Mouse (Mus musculus): ENCODE results near the gene Rad54l. TPM values are rescaled to one million over a fixed set of nuclear protein-coding genes. Genes with fewer than 3 reads are reported as not detected.

Gene Rad54l
- polyA plus RNA-seq, 1 experiment from 2014 or later = 46.5 TPM

DNA sequence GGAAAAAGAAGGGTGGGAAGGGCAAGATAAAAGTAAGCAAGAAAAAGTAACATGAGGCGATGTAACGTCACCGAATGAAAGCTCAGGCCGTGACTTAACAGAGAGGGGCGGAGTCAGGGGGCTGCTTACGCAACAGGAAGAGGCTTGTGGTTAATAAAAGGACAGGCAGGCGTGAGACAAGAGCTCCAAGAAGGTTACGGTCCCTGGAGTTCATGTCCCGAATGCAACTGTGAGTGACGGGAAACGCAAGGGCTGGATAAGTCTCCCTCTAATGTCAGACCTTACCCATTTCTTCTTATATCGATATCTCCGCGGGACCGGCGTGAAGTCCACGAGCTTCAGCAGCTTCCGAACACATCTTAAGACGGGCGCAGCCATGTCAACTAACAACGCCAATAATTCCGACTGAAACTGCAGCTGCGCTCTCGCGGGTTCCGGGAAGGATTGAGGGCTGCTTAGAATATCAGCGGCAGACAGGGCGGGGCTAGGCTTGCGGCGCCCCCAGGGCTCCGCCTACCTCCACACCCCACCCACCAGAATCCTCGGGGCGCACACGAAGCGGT is 70.0 kb downstream of the Rad54l start, which contains the start of gene Nsun4:
TSS of gene Nsun4 (minus strand) at position 478 of the 563 bp plus-strand sequence.
- Histone ChIP-seq H3K36me3 (peaks cover 5% of the 10 kb centered on the region; the same call in 1 of the 2 replicates), H3K27me3 (no peaks in the 10 kb centered on the region), H3K9ac (replicated peaks) (peak within 1 kb of the TSS; percentile 63), H3K4me2 (replicated peaks) (peak within 1 kb of the TSS; percentile 87), H3K4me1 (peaks cover 11% of the 10 kb centered on the region), H3K9me3 (no peaks in the 10 kb centered on the region), H3K27ac (replicated peaks) (peak within 1 kb of the TSS; percentile 89), H3K4me3 (peak within 1 kb of the TSS; percentile 55)
- peak; percentile 96 for ATAC-seq (ENCODE audit: low FRiP score, low read depth)
- under 1% methylated on average over 35 of the region's 35 CpGs for WGBS

- peak overlapping the region; percentile 63 for H3K9ac ChIP-seq (replicated peaks)
- 12% methylated on average over 22 of the region's 22 CpGs for WGBS
- ATAC-seq (ENCODE audit: low FRiP score, low read depth) = peak; percentile 55
- H3K4me3 ChIP-seq = peak overlapping the region; percentile 55
- peak overlapping the region; percentile 87 for H3K4me2 ChIP-seq (replicated peaks)
- no peaks in the 10 kb centered on the region for H3K27me3 ChIP-seq
- H3K4me1 ChIP-seq = peaks cover 11% of the 10 kb centered on the region
- no peaks in the 10 kb centered on the region for H3K9me3 ChIP-seq
- peak overlapping the region; percentile 89 for H3K27ac ChIP-seq (replicated peaks)
- H3K36me3 ChIP-seq = peaks cover 9% of the 10 kb centered on the region
These were observed 70.8 kb downstream of the Rad54l start for GRCm38 (mm10) chr4:116052526-116053293.

DNA sequence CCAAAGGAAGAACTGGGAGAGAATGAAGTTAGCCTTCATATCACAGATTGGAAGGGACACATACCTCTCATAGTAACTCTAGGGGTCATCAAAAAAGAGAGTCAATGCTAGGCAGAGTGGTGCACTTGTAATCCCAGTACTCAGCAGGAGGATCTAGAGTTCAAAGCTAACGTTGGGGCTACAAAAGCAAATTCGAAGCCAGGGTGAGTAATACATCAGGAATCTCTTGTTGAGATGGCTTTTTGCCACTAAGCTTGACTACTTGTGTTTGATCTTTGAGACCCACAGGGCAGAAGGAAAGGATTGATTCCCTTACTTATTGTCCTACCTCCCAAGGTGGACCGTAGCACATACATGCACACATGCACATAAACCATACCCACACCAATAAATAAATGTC is 74.3 kb downstream of the Rad54l start:
- Histone ChIP-seq H3K4me1 (peaks cover 11% of the 10 kb centered on the region), H3K4me3 (no peak overlapping the region), H3K27ac (replicated peaks) (no peak overlapping the region), H3K9me3 (no peaks in the 10 kb centered on the region), H3K9ac (replicated peaks) (no peak overlapping the region), H3K4me2 (replicated peaks) (no peak overlapping the region), H3K36me3 (peaks cover 14% of the 10 kb centered on the region), H3K27me3 (no peaks in the 10 kb centered on the region)
- no peak for ATAC-seq (ENCODE audit: low FRiP score, low read depth)
- 82% methylated on average over 3 of the region's 3 CpGs for WGBS

DNA sequence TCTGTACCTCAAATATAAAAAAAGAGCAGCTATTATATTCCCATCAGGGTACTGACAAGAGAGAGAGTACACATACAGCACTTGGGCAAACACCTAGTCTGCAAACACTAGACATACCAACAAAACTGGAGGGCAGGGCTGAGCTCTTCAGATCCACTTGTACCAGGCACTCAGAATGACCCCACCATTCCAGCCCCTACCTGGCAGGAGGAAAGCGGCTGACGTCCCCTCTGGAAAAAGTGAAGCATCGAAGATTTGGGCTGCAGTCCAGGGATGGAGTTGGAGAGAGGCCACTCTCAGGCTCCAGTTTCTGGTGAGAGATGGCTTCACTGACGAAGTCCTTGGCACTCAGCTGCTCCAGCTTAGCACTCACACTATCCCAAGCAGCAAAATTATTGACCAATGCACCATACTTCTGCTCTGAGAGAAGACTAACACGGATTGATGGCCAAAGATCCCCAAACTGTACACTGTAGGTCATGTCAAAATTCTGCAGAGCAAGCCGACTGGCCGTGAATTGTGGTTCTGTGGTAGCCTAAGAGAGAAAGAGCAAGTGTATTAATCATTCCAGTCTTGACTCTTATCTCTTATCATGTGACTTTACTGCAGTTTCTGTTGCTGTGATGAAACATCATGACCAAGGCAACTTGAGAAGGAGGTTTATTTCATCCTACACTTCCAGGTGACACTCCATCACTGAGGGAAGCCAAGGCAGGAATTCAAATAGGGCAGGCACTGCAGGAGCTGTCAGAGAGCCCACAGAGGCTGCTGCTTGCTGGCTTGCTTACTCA is 75.2 kb downstream of the Rad54l start:
- Histone ChIP-seq H3K4me1 (peaks cover 11% of the 10 kb centered on the region), H3K36me3 (peaks cover 19% of the 10 kb centered on the region), H3K27ac (replicated peaks) (no peak overlapping the region), H3K9me3 (no peaks in the 10 kb centered on the region), H3K27me3 (no peaks in the 10 kb centered on the region), H3K4me3 (no peak overlapping the region), H3K9ac (replicated peaks) (no peak overlapping the region), H3K4me2 (replicated peaks) (no peak overlapping the region)
- 86% methylated on average over 7 of the region's 7 CpGs for WGBS
- no peak for ATAC-seq (ENCODE audit: low FRiP score, low read depth)

GRCm38 (mm10) chr4:116047681-116048080 is 75.8 kb downstream of the Rad54l start:
- H3K4me2 ChIP-seq (replicated peaks) = no peak overlapping the region
- H3K27ac ChIP-seq (replicated peaks) = no peak overlapping the region
- no peak overlapping the region for H3K9ac ChIP-seq (replicated peaks)
- no peaks in the 10 kb centered on the region for H3K27me3 ChIP-seq
- H3K9me3 ChIP-seq = no peaks in the 10 kb centered on the region
- no peak for ATAC-seq (ENCODE audit: low FRiP score, low read depth)
- H3K4me1 ChIP-seq = peaks cover 6% of the 10 kb centered on the region
- WGBS = 87% methylated on average over 1 of the region's 1 CpGs
- H3K36me3 ChIP-seq = peaks cover 26% of the 10 kb centered on the region
- no peak overlapping the region for H3K4me3 ChIP-seq

- no peaks in the 10 kb centered on the region for H3K27me3 ChIP-seq
- H3K4me2 ChIP-seq (replicated peaks) = no peak overlapping the region
- H3K27ac ChIP-seq (replicated peaks) = no peak overlapping the region
- peaks cover 31% of the 10 kb centered on the region for H3K36me3 ChIP-seq
- WGBS = 100% methylated on average over 2 of the region's 2 CpGs
- no peak overlapping the region for H3K4me3 ChIP-seq
- H3K4me1 ChIP-seq = no peaks in the 10 kb centered on the region
- H3K9me3 ChIP-seq = no peaks in the 10 kb centered on the region
- no peak for ATAC-seq (ENCODE audit: low FRiP score, low read depth)
- no peak overlapping the region for H3K9ac ChIP-seq (replicated peaks)
These were observed 76.9 kb downstream of the Rad54l start for GRCm38 (mm10) chr4:116046604-116047003.

Other genes starting within 250 kb of the Rad54l start
- not detected in 2 replicates for gene Kncn, start 239.3 kb downstream of the Rad54l start, polyA plus RNA-seq (2016; fragmentation: Nextera tagmentation; extraction: Ambion mirVana)
- 0.42 and 0.50 TPM in 2 replicates for gene 6430628N08Rik, start 233.0 kb downstream of the Rad54l start, polyA plus RNA-seq (2016; fragmentation: Nextera tagmentation; extraction: Ambion mirVana)
- 18.2 and 18.3 TPM in 2 replicates for gene Dmbx1, start 183.8 kb downstream of the Rad54l start, polyA plus RNA-seq (2016; fragmentation: Nextera tagmentation; extraction: Ambion mirVana)
- 4.5 and 5.5 TPM in 2 replicates for gene Faah, start 105.8 kb downstream of the Rad54l start, polyA plus RNA-seq (2016; fragmentation: Nextera tagmentation; extraction: Ambion mirVana)
- 20.4 and 20.7 TPM in 2 replicates for gene Nsun4, start 69.8 kb downstream of the Rad54l start, polyA plus RNA-seq (2016; fragmentation: Nextera tagmentation; extraction: Ambion mirVana)
- gene Uqcrh, start 48.6 kb downstream of the Rad54l start, polyA plus RNA-seq (2016; fragmentation: Nextera tagmentation; extraction: Ambion mirVana) = 371 and 380 TPM in 2 replicates
- 69.6 and 71.2 TPM in 2 replicates for gene Lrrc41, start 48.4 kb downstream of the Rad54l start, polyA plus RNA-seq (2016; fragmentation: Nextera tagmentation; extraction: Ambion mirVana)
- gene Pomgnt1, start 150 bp upstream of the Rad54l start, polyA plus RNA-seq (2016; fragmentation: Nextera tagmentation; extraction: Ambion mirVana) = 60.9 and 67.9 TPM in 2 replicates
- 1.8 and 1.9 TPM in 2 replicates for gene Lurap1, start 27.6 kb upstream of the Rad54l start, polyA plus RNA-seq (2016; fragmentation: Nextera tagmentation; extraction: Ambion mirVana)
- gene Tspan1, start 43.9 kb upstream of the Rad54l start, polyA plus RNA-seq (2016; fragmentation: Nextera tagmentation; extraction: Ambion mirVana) = 0.09 TPM in 1 of 2 replicates, not detected in the other
- not detected in 2 replicates for gene 1700042G07Rik, start 49.7 kb upstream of the Rad54l start, polyA plus RNA-seq (2016; fragmentation: Nextera tagmentation; extraction: Ambion mirVana)
- gene Gm49337, start 49.7 kb upstream of the Rad54l start, polyA plus RNA-seq (2016; fragmentation: Nextera tagmentation; extraction: Ambion mirVana) = 0.13 TPM in 1 of 2 replicates, not detected in the other
- gene Pik3r3, start 97.9 kb upstream of the Rad54l start, polyA plus RNA-seq (2016; fragmentation: Nextera tagmentation; extraction: Ambion mirVana) = 117 and 127 TPM in 2 replicates

Data from midbrain, embryonic 12.5 days (tissue).